Mouse (Mus musculus) C2C12 (cell line): ENCODE data around the gene Dtl.
A peak's percentile ranks its signal among the peaks of the same experiment; 100 is the strongest.

Source experiments
- CEBPB ChIP-seq: IDR thresholded peaks from one replicate; pipeline ENCODE4 v1.6.1; 2011; ENCODE audit warnings: low read depth, mild to moderate bottlenecking, control low read depth, moderate library complexity
- CTCF ChIP-seq: IDR thresholded peaks from one replicate; pipeline ENCODE4 v1.5.1; 2011; ENCODE audit not compliant: control insufficient read depth, insufficient read depth, insufficient read length
- MAX ChIP-seq: IDR thresholded peaks from one replicate; pipeline ENCODE4 v1.6.1; 2011; ENCODE audit warnings: mild to moderate bottlenecking, control low read depth
- MYOD1 ChIP-seq: IDR thresholded peaks from one replicate; pipeline ENCODE4 v1.6.1; 2011; ENCODE audit warnings: low read depth; ENCODE audit not compliant: control insufficient read depth, insufficient read length
- MYOG ChIP-seq: IDR thresholded peaks from one replicate; pipeline ENCODE4 v1.6.1; 2011; ENCODE audit not compliant: control insufficient read depth, insufficient read length; ENCODE audit errors: extremely low read depth
- USF1 ChIP-seq: IDR thresholded peaks from one replicate; pipeline ENCODE4 v1.6.1; 2011; ENCODE audit warnings: low read depth, mild to moderate bottlenecking, control low read depth, moderate library complexity

- TF ChIP-seq CTCF (no peak), MAX (peak; percentile 61), CEBPB (no peak), MYOG (no peak), USF1 (no peak), MYOD1 (no peak)
Measured at GRCm38 (mm10) chr1:191574871-191575457, 380 bp downstream of the Dtl start.
